Mouse (Mus musculus) testis, postnatal 10 days (tissue): ENCODE data around the gene 9230102O04Rik.

Experiments used
- DNase-seq: peaks from one replicate; pipeline ENCODE4 v3.0.0; 2021; ENCODE audit warnings: low spot score

Gene 9230102O04Rik

DNA sequence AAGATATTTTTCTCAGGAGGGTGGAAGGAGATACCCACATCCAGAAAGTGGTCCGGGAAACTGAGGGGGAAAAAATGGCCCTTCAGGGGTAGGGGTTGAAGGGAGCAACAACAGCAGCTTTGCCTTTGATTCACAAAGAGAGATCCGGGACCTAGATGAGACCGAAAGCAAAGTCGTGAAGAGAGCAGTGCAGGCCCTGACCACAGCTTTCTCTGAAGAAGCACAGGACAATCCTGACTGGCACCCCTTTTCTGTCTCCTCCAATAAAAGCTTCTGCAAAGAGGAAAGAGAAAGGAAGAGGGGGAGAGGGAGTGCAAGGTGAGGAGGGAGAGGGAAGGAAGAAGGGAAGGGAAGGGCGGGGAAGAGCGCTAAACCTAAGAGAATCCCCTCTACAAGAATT, 17.5 kb downstream of the 9230102O04Rik start:
- no peak for DNase-seq

GRCm38 (mm10) chr2:9871141-9871716, 18.1 kb downstream of the 9230102O04Rik start:
- no peak for DNase-seq

- no peak for DNase-seq
Measured at GRCm38 (mm10) chr2:9867092-9867825, 22.1 kb downstream of the 9230102O04Rik start.

- no peak for DNase-seq
Measured at GRCm38 (mm10) chr2:9860698-9861097, 28.6 kb downstream of the 9230102O04Rik start.

DNA sequence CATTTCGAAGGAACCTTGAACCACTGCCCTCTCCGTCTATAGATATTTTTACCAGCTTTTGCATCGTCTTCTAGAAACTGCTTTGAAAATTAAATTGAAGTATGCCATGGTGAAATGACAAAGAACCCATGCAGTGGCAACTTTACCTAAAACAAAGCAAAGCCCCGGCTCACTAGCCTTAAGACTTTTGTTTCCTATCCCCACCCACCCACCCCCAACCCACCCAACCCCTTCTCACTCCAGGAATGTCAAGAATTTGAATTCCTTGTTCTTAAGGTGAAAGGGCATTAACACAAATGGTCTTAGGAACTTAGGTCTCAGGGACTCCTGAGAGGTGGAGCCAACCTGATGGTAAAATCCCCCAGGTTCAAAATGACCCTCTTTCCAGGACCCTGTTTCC, 33.5 kb downstream of the 9230102O04Rik start:
- no peak for DNase-seq

GRCm38 (mm10) chr2:9852851-9853576, 36.3 kb downstream of the 9230102O04Rik start:
- DNase-seq, result no peak

- DNase-seq, result no peak
Measured at GRCm38 (mm10) chr2:9835195-9835594, 54.1 kb downstream of the 9230102O04Rik start.

DNA sequence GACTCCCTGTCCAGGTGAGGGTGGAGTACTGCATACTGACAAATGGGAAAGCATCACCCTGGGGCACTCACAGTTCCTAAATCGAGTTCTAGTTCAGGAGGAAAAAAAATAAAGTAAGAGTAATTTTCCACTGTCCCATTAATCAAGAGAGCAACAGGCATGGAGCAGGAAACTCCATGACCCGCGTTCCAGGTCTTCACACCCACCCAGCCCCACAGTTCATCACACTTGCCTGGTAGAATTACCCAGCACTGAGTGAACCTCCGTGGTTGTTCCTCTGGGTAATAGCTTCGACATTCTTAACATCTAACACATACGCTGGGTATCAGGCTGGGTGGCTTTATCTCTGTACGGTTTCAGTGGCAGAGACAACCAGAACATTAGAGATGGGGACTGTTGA, 55.6 kb downstream of the 9230102O04Rik start:
- no peak for DNase-seq
